Mouse (Mus musculus): ENCODE measurements around the gene Rbm34.

Rbm34 gene

GRCm38 (mm10) chr8:126968107-126968506 is 2.8 kb downstream of the Rbm34 start:
- in situ Hi-C loops (cut with MboI; ENCODE audit: unreplicated experiment in 2 of 2), result loop anchor here in 1 of 2 experiments (25.0 kb wide), 2 partner anchors 1719 to 1881 kb away; partner anchors contain the start of gene Itgb1

- in situ Hi-C loops (cut with MboI; ENCODE audit: unreplicated experiment in 2 of 2), result loop anchor here in 1 of 2 experiments (25.0 kb wide), 2 partner anchors 1722 to 1878 kb away; partner anchors contain the start of gene Itgb1
Measured at GRCm38 (mm10) chr8:126965246-126965645, 5.6 kb downstream of the Rbm34 start.

DNA sequence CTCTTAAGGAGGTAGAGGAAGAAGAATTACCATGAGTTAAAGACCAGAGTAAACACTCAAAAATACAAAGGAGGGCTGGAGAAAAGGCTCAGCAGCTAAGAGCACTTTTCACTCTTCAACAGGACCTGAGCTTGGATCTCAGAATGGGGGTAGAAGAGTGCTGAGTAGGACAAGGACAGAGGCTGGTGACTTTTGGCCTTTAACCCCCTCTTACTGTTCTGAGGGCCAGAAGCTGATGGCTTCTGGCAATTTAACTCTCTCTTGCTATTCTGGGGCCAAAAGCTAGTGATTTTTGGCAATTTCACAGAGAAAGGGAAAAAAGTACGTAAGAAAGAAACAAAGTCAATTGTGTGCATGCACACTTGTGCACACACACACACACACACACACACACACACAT is 8.0 kb downstream of the Rbm34 start:
- in situ Hi-C loops (cut with MboI; ENCODE audit: unreplicated experiment in 2 of 2), result loop anchor here in 1 of 2 experiments (25.0 kb wide), 2 partner anchors 1724 to 1876 kb away; partner anchors contain the start of gene Itgb1

GRCm38 (mm10) chr8:126961516-126961915 is 9.4 kb downstream of the Rbm34 start:
- in situ Hi-C loops (cut with MboI; ENCODE audit: unreplicated experiment in 2 of 2), result loop anchor here in 1 of 2 experiments (25.0 kb wide), 2 partner anchors 1726 to 1874 kb away; partner anchors contain the start of gene Itgb1

DNA sequence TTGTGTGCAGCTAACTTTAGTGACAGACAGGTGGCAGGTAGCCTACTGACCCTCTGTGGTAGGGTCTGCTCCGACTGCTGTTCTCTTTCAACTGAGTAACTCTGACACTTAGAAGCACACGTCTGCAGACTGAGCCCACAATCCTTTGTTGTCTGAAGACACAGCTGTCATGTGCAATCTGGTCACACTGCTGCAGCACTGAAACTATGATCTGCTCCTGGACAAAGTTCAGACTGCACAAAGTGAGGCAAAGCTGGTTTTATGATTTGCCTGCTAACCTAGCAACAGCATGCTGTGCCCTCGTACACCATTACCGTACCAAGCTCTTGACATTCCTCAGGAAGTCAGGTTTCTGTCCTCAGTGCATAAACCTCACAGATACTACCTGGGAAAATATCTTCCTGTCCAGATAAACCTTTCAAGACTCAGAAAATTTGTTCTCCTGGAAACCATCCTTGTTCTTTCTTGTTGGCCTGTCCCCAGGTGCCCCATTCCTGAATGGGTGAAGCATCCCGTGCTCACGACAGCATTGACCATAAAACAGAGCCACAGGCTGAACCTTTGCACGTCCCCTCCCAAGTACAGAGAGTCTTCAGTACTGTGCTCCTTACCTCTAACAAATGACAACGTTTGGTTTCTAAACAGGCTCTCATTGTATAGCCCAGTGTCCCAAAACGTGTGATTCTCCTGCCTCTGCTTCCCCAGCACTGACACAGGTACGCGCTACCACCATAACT is 18.8 kb downstream of the Rbm34 start:
- in situ Hi-C loops (cut with MboI; ENCODE audit: unreplicated experiment in 2 of 2), result loop anchor here in 1 of 2 experiments (25.0 kb wide), 2 partner anchors 1735 to 1865 kb away; partner anchors contain the start of gene Itgb1

GRCm38 (mm10) chr8:126949527-126949926 is 21.3 kb downstream of the Rbm34 start:
- in situ Hi-C loops (cut with MboI; ENCODE audit: unreplicated experiment in 2 of 2), result loop anchor here in 1 of 2 experiments (25.0 kb wide), 1 partner anchor 2012 kb away; the partner anchor contains the start of gene Egln1

- in situ Hi-C loops (cut with MboI; ENCODE audit: unreplicated experiment in 2 of 2), result loop anchor here in 1 of 2 experiments (25.0 kb wide), 1 partner anchor 2009 kb away; the partner anchor contains the start of gene Egln1
Measured at GRCm38 (mm10) chr8:126946444-126946843, 24.4 kb downstream of the Rbm34 start.

DNA sequence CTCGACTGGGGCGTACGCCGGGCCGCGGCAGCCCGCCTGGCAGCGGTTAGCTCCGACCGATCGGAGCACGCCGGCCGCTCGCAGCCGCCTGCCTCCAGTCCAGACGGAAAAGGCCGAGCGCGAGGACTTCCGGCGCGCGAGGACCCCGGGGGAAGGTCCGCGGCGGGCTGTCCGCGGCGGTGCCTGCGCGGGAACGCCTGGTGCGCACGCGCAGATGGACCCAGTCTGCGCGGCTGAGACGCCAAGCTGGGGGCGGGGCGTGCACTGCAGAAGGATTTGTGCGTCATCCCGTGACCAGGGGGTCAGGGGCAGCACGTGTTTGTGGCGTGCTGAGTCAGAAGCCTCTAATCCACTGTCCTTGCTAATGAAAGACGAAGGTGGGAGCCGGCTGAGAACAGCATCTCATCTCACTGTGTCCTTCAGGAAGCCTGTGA is 25.1 kb downstream of the Rbm34 start, which contains the start of gene Tomm20:
Gene Tomm20, minus strand, starts transcription at position 115 of the 434 bp plus-strand sequence.
- in situ Hi-C loops (cut with MboI; ENCODE audit: unreplicated experiment in 2 of 2), result loop anchor here in 1 of 2 experiments (25.0 kb wide), 1 partner anchor 2008 kb away; the partner anchor contains the start of gene Egln1

GRCm38 (mm10) chr8:126944781-126945691 is 25.8 kb downstream of the Rbm34 start:
- in situ Hi-C loops (cut with MboI; ENCODE audit: unreplicated experiment in 2 of 2), result loop anchor here in 1 of 2 experiments (25.0 kb wide), 1 partner anchor 2008 kb away; the partner anchor contains the start of gene Egln1

GRCm38 (mm10) chr8:126943565-126943964 is 27.3 kb downstream of the Rbm34 start:
- in situ Hi-C loops (cut with MboI; ENCODE audit: unreplicated experiment in 2 of 2), result loop anchor here in 1 of 2 experiments (25.0 kb wide), 1 partner anchor 2006 kb away; the partner anchor contains the start of gene Egln1

DNA sequence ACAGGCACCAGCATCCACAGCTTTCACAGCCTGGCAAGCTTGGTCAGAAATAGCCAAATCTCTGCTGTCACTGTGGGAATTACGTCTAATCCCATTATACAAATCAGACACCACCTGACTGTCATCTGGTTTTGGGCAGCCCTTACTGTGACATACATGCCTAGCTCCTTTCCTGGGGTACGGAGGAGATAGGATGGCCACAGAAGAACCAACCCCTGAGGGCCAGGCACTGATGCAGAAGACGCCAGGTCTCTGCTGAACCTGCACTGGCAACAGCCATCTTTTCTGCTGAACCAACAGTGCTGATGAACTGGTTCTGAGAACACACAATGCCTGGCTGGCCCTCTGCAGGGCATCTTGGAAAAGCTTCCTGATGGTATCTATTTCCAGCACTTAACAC is 33.5 kb downstream of the Rbm34 start:
- in situ Hi-C loops (cut with MboI; ENCODE audit: unreplicated experiment in 2 of 2), result loop anchor here in 1 of 2 experiments (25.0 kb wide), 1 partner anchor 2000 kb away; the partner anchor contains the start of gene Egln1

DNA sequence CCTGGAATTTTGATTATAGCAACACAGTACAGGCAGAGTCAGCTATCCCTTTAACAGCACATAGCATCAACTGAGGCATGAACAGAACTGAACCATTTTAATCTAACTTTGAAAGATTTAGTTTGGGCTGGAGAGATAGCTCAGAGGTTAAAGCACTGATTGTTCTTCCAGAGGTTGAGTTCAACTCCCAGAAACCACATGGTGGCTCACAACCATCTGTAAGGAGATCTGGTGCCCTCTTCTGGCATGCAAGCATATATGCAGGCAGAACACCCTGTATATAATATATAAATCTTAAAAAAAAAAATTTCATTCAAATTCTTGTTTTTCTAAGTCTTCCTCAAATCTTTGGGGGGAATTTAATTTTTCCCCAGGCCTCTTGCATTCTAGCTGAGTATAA is 34.9 kb downstream of the Rbm34 start:
- in situ Hi-C loops (cut with MboI; ENCODE audit: unreplicated experiment in 2 of 2), result loop anchor here in 1 of 2 experiments (25.0 kb wide), 1 partner anchor 1999 kb away; the partner anchor contains the start of gene Egln1

DNA sequence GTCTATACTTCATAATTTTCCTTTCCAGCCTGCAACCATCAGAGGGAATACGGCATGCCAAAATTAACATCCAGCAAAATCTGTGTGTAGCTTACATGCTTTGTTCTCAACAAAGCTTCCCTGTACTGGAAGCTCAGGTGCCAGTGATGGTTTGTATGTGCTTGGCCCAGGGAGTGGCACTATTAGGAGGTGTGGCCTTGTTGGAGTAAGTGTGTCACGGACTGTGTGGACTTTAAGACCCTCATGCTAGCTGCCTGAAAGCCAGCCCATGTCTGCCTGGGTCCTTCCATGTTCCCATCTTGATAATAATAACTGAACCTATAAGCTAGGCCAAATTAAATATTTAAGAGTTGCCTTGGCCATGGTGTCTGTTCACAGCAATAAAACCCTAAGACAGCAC is 35.5 kb downstream of the Rbm34 start:
- in situ Hi-C loops (cut with MboI; ENCODE audit: unreplicated experiment in 2 of 2), result loop anchor here in 1 of 2 experiments (25.0 kb wide), 1 partner anchor 1998 kb away; the partner anchor contains the start of gene Egln1

GRCm38 (mm10) chr8:126932656-126933055 is 38.2 kb downstream of the Rbm34 start:
- in situ Hi-C loops (cut with MboI; ENCODE audit: unreplicated experiment in 2 of 2), result loop anchor here in 1 of 2 experiments (5.0 to 25.0 kb wide), 2 partner anchors 45 to 1995 kb away; partner anchors contain the start of gene Egln1

DNA sequence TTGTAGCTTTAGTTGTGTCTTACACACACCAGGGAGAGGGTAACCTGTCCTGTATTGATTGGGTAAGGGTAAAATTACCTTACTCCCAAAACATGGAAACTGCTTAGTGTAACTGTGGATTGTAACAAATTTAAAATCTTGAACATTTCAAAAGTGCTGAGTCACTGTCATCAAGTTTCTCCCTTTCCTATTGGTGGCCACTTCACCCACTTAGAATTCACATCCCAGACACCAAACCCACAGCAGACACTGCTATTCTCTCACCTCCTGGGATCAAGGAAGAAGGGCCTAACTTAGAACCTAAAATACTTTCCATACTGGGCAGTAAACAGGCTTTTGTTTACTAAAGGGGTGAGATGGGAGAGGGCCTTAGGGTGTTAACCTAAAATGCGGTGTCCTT is 38.6 kb downstream of the Rbm34 start:
- in situ Hi-C loops (cut with MboI; ENCODE audit: unreplicated experiment in 2 of 2), result loop anchor here in 1 of 2 experiments (5.0 to 25.0 kb wide), 2 partner anchors 45 to 1995 kb away; partner anchors contain the start of gene Egln1

DNA sequence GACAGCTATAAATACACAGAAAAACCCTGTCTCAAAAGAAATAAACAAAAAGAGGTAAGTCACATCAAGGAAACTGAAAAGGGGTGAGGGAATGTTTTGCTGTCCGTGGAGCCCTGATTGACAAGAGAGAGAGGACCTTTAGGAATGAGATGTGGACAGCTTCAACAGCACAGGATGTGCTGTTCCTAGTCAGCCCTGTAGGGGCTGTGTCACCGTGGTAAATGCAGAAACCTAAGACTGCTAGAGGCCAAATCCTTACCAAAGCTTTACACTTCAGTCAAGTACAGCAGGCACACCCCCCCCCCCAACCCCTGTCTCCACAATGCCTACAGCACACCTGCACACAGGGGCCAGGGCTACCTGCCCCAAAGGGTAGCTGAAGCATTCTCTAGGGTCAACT is 39.2 kb downstream of the Rbm34 start:
- in situ Hi-C loops (cut with MboI; ENCODE audit: unreplicated experiment in 2 of 2), result loop anchor here in 1 of 2 experiments (5.0 to 25.0 kb wide), 2 partner anchors 46 to 1994 kb away; partner anchors contain the start of gene Egln1

DNA sequence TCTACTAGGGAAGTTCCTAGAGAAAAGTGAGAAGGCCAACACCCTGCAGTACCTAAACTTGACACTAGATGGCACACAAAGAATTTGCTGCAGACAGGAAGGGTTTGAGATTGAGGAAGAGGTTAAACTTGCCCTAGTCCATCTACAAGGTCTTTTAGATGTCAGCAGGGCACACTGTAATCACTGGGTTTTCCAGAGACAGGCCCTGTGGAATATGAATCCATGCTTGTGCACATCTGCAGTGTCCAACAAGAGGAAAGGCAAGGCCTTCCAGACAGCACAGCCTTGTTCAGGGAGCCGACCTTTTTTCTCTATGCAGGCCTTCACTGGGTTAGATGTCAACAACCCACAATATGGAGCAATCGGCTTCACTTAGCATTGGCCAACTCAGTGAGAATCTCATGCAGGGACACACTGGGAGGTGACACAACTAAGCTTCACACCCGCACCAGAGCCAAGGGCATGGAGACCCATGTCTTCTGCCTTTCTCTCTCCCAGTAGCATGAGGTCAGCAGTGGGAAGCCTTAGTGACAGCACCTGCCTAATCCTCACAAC is 41.2 kb downstream of the Rbm34 start:
- in situ Hi-C loops (cut with MboI; ENCODE audit: unreplicated experiment in 2 of 2), result loop anchor here in 1 of 2 experiments (5.0 to 25.0 kb wide), 3 partner anchors 48 to 1992 kb away; partner anchors contain the start of gene Egln1

DNA sequence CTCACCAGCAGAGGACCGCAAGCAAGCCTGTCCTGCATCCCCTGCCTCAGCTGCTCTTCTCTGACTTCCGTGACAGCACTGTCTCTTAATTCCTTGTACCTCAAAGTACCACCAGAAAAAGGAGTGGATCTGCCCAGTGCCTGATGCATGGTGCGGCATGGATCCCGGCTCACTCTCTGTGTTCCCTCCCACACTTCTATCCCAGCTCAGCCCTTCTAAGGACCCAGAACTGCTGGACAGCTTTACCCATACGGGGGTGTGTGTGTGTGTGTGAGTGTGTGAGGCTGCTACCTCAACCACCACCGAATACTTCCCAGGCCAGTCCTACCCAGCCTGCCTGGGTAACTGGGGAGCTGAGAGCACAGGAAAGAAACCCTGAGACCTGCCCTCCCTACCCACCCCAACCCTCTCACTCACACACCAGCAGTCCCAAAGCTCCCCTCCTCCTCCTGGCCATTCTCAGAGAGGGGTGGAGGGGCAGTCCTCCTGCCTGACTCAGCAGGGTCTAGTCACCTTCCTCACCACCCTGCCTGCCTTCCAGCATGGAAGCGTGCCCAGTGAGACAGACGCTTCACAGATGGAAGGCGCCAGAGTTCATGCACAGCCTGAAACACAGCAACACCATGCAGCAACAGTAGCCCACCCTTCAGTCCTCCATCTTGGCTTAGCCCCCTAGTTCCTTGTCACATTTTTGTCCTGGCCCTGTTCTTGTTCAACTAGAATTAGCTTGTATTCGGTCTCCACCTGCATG is 41.9 kb downstream of the Rbm34 start:
- in situ Hi-C loops (cut with MboI; ENCODE audit: unreplicated experiment in 2 of 2), result loop anchor here in 1 of 2 experiments (10.0 to 25.0 kb wide), 2 partner anchors 664 to 1992 kb away; partner anchors contain the start of gene Egln1
